Mouse (Mus musculus) stomach, embryonic 14.5 days (tissue): ENCODE data around the gene Adss. TPM values are rescaled to one million over a fixed set of nuclear protein-coding genes. Genes with fewer than 3 reads are reported as not detected.

Experiments used
- ATAC-seq: fragments of 200-750 bp; cut with Nextera tagmentation; 2 replicates; pipeline ENCODE4 v1.8.0; 2017; ENCODE audit warnings: low read depth, moderate TSS enrichment; ENCODE audit not compliant: insufficient number of reproducible peaks, insufficient read depth, low FRiP score
- H3K27ac ChIP-seq: fragments of 300-500 bp; sonication (generic); 2 replicates; pipeline ENCODE4 v1.5.1; 2014; ENCODE audit warnings: mild to moderate bottlenecking, low read length, moderate library complexity, mixed read lengths
- H3K27me3 ChIP-seq: fragments of 300-500 bp; sonication (generic); 2 replicates; pipeline ENCODE4 v1.6.1; 2014; ENCODE audit warnings: low read length, control low read depth, mixed read lengths; ENCODE audit not compliant: control insufficient read depth, insufficient read depth
- H3K36me3 ChIP-seq: fragments of 300-500 bp; sonication (generic); 2 replicates; pipeline ENCODE4 v1.6.1; 2014; ENCODE audit warnings: mild to moderate bottlenecking, control low read depth, low read length, moderate library complexity, mixed read lengths; ENCODE audit not compliant: control insufficient read depth, insufficient read depth
- H3K4me1 ChIP-seq: fragments of 300-500 bp; sonication (generic); 2 replicates; pipeline ENCODE4 v1.6.1; 2014; ENCODE audit warnings: low read length, control low read depth, mixed read lengths; ENCODE audit not compliant: control insufficient read depth, insufficient read depth
- H3K4me2 ChIP-seq: fragments of 300-500 bp; sonication (generic); replicated peaks from 2 replicates; pipeline ENCODE4 v1.6.1; 2014; ENCODE audit warnings: low read depth, low read length, control low read depth
- H3K4me3 ChIP-seq: fragments of 300-500 bp; sonication (generic); 2 replicates; pipeline ENCODE4 v1.5.1; 2014; ENCODE audit warnings: low read depth, low read length, control low read depth
- H3K9ac ChIP-seq: fragments of 300-500 bp; sonication (generic); replicated peaks from 2 replicates; pipeline ENCODE4 v1.6.1; 2014; ENCODE audit warnings: low read depth, mild to moderate bottlenecking, control low read depth, low read length, moderate library complexity, mixed read lengths
- H3K9me3 ChIP-seq: fragments of 300-500 bp; sonication (generic); 2 replicates; pipeline ENCODE4 v1.6.1; 2016; ENCODE audit warnings: low read depth, low read length, control low read depth; ENCODE audit not compliant: control insufficient read depth
- WGBS: fragments of 180-500 bp; shearing (Covaris S2); extraction: QIAGEN DNeasy Blood & Tissue Kit; methylation state at CpG from one replicate; pipeline ENCODE4 v1.1.7; 2014; 5-methylcytosine and 5-hydroxymethylcytosine counted together
- polyA plus RNA-seq: library from polyadenylated mRNA; unstranded; fragments of >200 nt; fragmentation: Nextera tagmentation; extraction: Ambion mirVana; gene quantifications from 2 replicates; pipeline ENCODE4 v1.2.1, GENCODE M21; 2014

Gene Adss
- polyA plus RNA-seq, 1 experiment from 2014 or later: 58.4 TPM

DNA sequence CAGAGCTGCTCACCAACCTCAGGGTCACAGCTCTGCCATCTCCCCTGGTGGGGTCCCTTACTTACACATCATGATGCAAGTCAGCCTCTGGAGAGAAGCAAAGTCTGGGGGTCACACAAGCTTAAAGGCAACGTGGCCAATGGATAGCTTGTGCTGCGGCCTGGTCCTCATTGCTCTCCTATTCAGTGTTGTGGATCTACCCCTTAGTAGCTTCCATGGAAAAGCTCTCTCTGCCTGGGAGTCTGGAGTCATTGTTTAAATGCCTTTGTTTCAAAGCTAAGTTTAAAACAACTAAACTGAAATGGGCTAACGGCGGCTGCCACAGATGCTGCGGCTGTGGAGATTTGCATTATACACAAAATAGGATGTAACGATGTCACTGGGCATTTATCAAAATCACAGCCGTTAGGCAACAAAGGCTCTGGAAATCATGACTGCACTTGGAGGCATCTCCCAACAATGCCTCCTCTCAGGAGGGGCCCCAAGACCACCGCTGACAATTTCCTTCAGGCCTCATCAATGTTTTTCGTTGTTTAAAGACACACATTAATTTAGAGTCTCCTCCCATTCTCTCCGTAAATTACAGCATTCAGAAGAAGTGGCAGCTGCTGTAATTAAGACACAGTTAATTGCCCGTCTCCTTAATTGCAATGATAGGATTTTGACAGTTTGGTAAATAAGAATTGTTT is 77.8 kb downstream of the Adss start:
- Histone ChIP-seq H3K27me3 (no peaks in the 10 kb centered on the region), H3K9me3 (no peaks in the 10 kb centered on the region), H3K27ac (no peak overlapping the region), H3K9ac (no peak overlapping the region), H3K4me2 (no peak overlapping the region), H3K36me3 (no peaks in the 10 kb centered on the region), H3K4me1 (no peaks in the 10 kb centered on the region), H3K4me3 (no peak overlapping the region)
- WGBS: 58% methylated on average over 11 of the region's 11 CpGs
- no peak for ATAC-seq

DNA sequence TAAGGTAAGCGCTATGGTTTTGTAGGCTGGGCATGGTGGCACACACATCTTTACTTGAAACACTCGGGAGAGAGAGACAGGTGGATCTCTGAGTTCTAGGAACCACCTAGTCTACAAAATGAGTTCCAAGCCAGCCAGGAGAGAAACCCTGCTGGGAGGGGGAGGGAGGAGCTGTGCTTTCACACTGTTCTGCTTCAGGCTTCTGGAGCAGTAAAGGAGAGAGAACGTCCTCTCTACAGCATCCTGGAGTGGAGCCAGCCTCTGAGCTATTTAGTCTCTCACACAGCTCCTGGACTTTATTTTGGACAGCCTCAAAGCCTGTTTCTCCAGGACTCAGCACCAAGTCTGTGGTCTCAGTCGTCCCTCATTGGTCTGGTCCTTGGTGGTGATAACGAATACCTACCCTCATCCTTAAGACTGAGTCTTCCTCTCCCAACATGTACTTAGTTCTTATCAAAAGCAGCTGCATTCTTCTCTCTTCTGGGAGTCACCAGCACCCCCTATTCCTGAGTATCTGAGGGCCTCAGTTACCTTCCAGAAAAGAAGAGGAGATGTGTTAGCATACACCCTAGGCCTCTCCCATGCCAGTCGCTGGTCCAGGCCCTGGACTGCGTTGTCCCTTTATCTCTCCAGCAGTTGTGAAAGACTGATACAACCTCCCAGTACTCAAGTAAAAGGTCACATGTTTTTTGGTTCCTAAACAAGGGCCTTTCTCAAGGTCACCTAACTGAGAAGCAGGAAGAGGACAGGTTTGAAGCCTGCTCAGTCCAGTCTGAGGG is 79.1 kb downstream of the Adss start:
- ATAC-seq: no peak
- no peak overlapping the region for H3K27ac ChIP-seq
- H3K9ac ChIP-seq: no peak overlapping the region
- no peaks in the 10 kb centered on the region for H3K36me3 ChIP-seq
- no peaks in the 10 kb centered on the region for H3K27me3 ChIP-seq
- no peak overlapping the region for H3K4me3 ChIP-seq
- H3K4me1 ChIP-seq: no peaks in the 10 kb centered on the region
- WGBS: 70% methylated on average over 7 of the region's 7 CpGs
- no peaks in the 10 kb centered on the region for H3K9me3 ChIP-seq
- no peak overlapping the region for H3K4me2 ChIP-seq

DNA sequence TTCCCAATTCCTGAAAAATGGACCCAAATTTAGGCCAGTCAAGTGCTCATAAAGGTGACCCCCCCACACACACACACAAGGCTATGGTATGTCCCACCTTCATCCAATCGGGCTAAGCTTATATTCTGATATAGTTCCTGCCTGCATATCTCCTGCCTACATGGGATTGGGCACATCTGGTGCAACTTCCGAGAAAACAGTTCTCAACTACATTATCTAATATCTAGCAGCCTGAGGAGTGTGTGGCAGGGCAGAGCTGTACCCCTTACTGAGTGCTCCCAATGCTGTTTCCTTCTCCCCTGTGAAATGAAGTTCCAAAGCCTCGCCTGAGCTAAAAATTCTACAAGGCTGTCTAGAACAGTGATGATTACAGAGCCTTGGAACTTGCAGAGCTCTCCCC is 79.9 kb downstream of the Adss start:
- no peak for ATAC-seq
- no peak overlapping the region for H3K4me2 ChIP-seq
- no peak overlapping the region for H3K9ac ChIP-seq
- H3K9me3 ChIP-seq: no peaks in the 10 kb centered on the region
- no peaks in the 10 kb centered on the region for H3K4me1 ChIP-seq
- H3K36me3 ChIP-seq: no peaks in the 10 kb centered on the region
- H3K27me3 ChIP-seq: no peaks in the 10 kb centered on the region
- no peak overlapping the region for H3K4me3 ChIP-seq
- H3K27ac ChIP-seq: no peak overlapping the region
- 82% methylated on average over 3 of the region's 3 CpGs for WGBS

DNA sequence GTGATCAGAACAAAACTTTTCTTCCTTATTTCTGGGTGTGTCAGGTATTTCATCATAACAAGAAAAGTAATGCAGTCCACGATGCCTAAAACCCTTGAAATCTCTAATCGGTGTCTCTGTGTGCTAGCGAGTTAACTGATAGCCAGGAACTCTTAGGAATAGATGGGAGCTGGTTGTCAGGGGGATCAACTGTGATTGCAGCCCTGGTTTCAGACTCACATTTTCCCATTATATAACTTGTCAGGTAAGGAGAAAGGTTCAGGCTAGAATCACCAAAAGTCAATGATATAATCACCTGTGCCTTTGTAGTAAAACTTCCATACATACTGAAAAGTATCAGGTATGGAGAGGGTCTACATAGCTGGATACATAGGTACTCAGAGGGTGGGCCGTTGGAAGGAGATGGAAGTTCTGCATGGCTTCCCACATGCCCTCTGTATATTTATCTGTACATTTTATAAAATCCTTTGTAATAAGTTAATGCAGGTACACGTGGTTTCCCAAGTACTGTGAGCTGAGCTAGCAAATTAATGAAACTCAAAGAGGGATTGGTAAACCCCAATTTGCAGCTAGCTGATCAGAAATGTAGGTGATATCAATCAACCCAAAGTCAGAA is 81.8 kb downstream of the Adss start:
- Histone ChIP-seq H3K9me3 (peaks cover 5% of the 10 kb centered on the region; the same call in 1 of the 2 replicates), H3K4me1 (no peaks in the 10 kb centered on the region), H3K4me3 (no peak overlapping the region), H3K27me3 (no peaks in the 10 kb centered on the region), H3K27ac (no peak overlapping the region), H3K36me3 (no peaks in the 10 kb centered on the region), H3K4me2 (no peak overlapping the region), H3K9ac (no peak overlapping the region)
- no peak for ATAC-seq
- WGBS: 78% methylated on average over 5 of the region's 5 CpGs

DNA sequence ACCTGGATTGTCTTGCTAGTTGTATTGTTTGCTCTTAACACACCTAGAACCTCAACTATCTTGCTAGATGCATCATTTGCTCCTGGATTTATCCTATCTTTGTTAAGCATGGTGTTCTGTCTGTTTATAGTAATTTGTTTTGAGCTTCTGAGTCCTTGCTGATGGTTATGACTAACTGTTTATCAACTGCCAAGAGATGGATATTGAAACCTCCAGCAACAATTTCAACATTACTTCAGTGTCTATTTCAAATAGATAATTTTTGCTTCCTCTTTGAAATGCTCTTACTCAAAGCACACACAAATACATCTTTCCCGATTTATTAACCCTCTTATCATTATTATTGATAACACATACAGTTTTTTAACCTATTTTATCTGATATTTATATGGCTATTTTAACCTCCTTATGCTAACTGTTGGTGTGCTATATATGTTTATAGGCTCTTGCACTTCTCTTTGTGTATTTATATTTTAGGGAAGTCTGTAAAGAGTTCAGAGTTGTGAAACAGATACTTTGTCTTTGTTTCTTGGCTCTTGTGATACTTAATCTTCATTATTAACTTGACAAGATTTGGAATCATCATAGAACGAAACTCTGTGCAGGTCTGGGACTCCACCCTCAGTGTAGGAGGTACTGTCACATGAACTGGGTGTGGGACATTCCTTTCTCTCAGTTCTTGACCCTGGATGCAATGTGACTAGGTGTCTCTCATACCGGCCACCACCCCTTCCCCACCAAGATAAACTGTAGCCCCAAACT is 82.5 kb downstream of the Adss start:
- Histone ChIP-seq H3K9me3 (peaks cover 5% of the 10 kb centered on the region; the same call in 1 of the 2 replicates), H3K4me2 (no peak overlapping the region), H3K27me3 (no peaks in the 10 kb centered on the region), H3K36me3 (no peaks in the 10 kb centered on the region), H3K9ac (no peak overlapping the region), H3K4me1 (no peaks in the 10 kb centered on the region), H3K4me3 (no peak overlapping the region), H3K27ac (no peak overlapping the region)
- no peak for ATAC-seq
- WGBS: 63% methylated on average over 3 of the region's 3 CpGs

Other genes starting within 250 kb of the Adss start
- 0.70 TPM in 1 of 2 replicates, not detected in the other for gene 1700016C15Rik, start 66.7 kb downstream of the Adss start, polyA plus RNA-seq
- gene Catspere2, start 186.9 kb upstream of the Adss start, polyA plus RNA-seq: 0.27 and 0.46 TPM in 2 replicates